Mouse (Mus musculus): ENCODE measurements around the gene Myof.

DNA sequence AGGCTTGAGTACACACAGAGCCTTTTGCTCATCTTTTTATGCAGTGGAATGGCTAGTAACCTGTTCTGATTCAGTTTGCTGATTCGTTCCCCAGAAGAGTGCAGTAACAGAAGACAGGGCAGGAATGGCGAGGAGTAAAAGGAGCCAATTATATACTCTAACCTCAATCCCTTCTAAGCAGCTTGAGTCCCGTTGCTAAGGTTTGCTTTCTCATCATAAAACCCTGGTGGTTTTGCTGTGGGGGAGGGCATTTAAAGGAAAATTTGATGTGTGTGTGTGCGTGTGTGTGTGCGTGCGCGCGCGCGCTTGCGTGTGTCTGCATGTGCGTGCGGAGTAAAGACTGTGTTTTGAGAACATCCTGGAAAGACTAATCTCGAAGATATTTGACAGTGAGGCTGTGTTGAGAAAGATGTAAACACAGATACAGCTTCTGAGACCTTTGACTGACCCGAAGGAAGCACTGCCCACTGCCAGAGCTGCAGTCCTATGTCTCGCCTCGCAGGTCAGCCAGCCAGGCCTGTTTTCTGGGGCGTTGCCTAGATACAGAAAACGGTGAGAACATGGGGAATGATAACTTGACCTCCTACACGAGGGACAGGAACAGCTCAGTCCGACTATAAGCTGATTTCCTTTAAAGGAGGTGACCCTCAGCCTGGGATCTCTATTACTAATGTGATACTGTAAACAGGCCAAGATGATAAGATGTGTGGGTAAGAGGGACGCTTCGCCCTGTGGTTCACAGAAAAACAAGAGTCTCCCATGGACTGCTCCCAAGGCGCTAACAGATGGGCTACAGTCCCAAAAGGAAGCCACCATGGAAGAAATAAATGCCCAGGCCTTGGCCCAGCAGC lies 39.5 kb downstream of the Myof start:
- TF ChIP-seq POLR2A (IDR thresholded peaks at IDR 0.05; ENCODE audit: low read depth, low read length) (no peak), CTCF (IDR thresholded peaks at IDR 0.05; ENCODE audit: borderline replicate concordance, insufficient read depth, low read length) (no peak)

Data from embryonic fibroblast, embryonic 13.5 days (primary cell).